Mouse (Mus musculus) thymus, postnatal 36 days (tissue): ENCODE results near the gene Taar7b.

Experiments used
- DNase-seq, 2 experiments: peaks; one replicate each; pipeline ENCODE4 v3.0.0; 2022; ENCODE audit warnings: mixed read lengths in 2 of 2

Gene Taar7b

GRCm38 (mm10) chr10:23999639-24000038, at the start of gene Taar7b:
TSS of gene Taar7b (plus strand) at chr10:23999939.
- DNase-seq: no peak

GRCm38 (mm10) chr10:23951714-23952113, 48.0 kb upstream of the Taar7b start:
- DNase-seq: no peak

GRCm38 (mm10) chr10:23959071-23959470, 40.7 kb upstream of the Taar7b start:
- DNase-seq: no peak

GRCm38 (mm10) chr10:23960444-23960915, 39.3 kb upstream of the Taar7b start, which contains the start of gene Taar4:
TSS of gene Taar4 (plus strand) at chr10:23960494.
- no peak for DNase-seq

- DNase-seq: no peak
These were observed 36.3 kb upstream of the Taar7b start for GRCm38 (mm10) chr10:23963444-23963843.

GRCm38 (mm10) chr10:23964921-23965610, 34.7 kb upstream of the Taar7b start:
- no peak for DNase-seq

- DNase-seq: no peak
These were observed 29.0 kb upstream of the Taar7b start, which contains the start of gene Taar5 for GRCm38 (mm10) chr10:23970656-23971165. TSS of gene Taar5 (plus strand) at chr10:23970706.

GRCm38 (mm10) chr10:23971256-23971655, 28.5 kb upstream of the Taar7b start:
- no peak for DNase-seq

DNA sequence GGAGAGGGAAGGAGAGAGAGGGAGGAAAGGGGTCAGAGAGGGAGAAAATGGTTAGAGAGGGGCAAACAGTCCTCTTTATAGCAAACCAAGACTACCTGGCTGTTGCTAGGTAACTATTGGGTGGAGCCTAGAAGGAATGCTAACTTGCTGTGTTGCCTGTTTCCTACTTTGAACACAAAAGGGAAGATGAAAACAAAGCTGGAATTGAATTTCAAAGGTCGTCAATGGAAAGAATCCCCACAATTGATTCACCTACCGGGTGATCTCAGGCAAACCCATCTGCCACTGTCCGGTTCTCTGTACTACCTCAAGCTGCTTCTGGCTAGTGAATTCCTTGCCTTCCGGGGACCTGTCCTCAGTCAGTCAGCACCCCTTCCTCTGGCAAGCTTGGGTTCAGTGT, 21.8 kb upstream of the Taar7b start:
- no peak for DNase-seq

- DNase-seq: peak; percentile 45 to 51
These were observed 20.6 kb upstream of the Taar7b start for GRCm38 (mm10) chr10:23978901-23979705.

DNA sequence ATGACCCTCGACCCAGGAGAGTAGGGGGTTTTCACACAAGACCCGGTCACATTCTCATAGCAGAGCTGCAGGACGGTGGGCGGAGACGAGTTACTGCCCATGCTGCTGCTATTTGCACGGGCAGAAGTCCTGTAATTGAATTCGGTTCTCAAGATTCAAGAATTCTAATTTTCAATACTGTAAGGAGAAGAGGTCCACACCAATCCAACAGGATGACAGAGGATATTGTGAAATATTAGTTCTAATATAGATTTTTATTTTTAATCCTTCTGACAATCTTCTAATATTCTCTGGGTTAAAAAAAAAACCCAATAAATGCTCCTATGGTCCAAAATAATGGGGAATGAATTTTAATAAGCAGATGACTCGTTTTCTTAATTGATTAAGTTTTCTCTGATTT, 14.2 kb upstream of the Taar7b start, which contains the start of gene Taar6:
Taar6 (minus strand) TSS at position 101 of the 400 bp plus-strand sequence.
- DNase-seq: no peak

DNA sequence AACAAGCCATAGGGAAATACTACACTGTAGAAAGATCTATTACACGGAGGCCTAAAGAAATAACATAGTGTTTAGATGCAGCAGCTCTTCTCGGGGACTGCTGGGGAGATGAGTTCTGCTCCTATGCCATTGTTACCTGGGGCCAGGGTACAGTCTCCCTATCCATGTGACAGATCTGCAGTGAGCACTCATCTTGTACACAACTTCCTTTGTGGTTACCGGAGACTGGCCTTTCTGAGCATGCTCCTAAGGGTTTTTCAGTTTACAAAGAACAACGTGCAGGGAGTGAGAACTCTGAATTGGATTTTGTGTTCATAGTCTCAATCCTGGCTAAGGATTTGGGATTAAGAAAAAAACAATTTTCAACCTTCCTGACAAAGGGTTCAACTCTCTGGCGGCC, 13.3 kb upstream of the Taar7b start:
- no peak for DNase-seq

DNA sequence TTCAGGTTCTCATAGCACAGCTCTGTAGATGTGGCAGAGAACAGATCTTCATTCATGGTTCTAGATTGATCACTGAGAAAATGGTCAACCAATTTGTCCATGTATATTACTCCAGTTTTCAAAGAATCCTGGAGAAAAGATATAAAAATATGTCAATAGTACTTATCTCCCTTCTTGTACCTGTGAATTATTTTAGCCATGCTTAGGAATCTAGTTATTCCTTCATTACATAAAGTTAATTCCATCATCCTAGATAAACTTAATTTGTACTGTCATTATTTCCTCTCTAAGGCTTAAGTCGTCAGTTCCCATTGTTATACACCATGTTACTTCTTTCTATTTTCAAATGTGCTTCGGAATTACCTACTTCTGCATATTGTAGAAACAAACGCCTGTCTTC, 6.4 kb upstream of the Taar7b start, which contains the start of gene Taar7a:
Taar7a (minus strand) TSS at position 101 of the 400 bp plus-strand sequence.
- no peak for DNase-seq

GRCm38 (mm10) chr10:24006442-24006841, 6.7 kb downstream of the Taar7b start:
- no peak for DNase-seq

DNA sequence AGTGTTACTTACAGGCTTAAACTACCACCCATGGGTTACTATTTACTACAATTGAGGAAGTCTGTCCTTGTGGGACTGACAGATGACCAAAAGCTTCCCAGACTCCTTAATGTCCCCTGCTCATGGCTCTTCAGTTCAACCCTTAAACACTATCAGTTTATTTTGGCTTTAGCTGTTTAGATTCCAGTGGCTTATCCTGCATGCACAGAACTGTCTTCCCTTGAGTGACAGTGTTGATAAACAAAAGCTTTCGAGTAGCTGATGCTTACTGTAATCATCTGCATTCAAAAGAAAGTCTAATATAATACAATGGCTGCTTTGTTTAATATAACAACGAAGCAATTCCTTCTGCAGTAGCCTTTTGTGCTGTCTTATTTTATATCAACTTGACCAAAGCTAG, 7.3 kb downstream of the Taar7b start:
- DNase-seq: no peak

GRCm38 (mm10) chr10:24008143-24008542, 8.4 kb downstream of the Taar7b start:
- no peak for DNase-seq

- DNase-seq: no peak
These were observed 27.2 kb downstream of the Taar7b start, which contains the start of gene Taar7d for GRCm38 (mm10) chr10:24026922-24027321. TSS of gene Taar7d (plus strand) at chr10:24027222.

- no peak for DNase-seq
These were observed 31.6 kb downstream of the Taar7b start for GRCm38 (mm10) chr10:24031347-24031746.

- no peak for DNase-seq
These were observed 37.6 kb downstream of the Taar7b start, which contains the start of gene Taar7e for GRCm38 (mm10) chr10:24037314-24037713. TSS of gene Taar7e (plus strand) at chr10:24037614.

- DNase-seq: no peak
These were observed 40.6 kb downstream of the Taar7b start for GRCm38 (mm10) chr10:24040120-24040869.

DNA sequence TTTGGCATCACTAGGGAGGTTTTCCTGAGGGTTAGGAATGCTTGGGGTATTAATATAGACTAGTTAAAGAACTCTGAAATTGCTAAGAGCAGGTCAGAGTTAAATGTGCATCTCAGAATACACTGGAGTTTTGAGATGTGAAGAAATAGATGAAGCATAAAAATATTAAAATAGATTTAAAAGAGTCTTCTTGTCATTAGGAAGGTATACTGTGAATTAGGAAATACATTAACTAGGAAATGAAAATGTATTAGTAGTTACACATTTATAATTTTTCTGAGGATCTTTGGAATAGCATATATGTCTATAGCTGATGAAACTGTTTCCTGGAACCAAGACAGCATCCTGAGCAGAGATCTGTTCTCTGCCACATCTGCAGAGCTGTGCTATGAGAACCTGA, 49.5 kb downstream of the Taar7b start, which contains the start of gene Taar7f:
Taar7f (plus strand) TSS at position 301 of the 400 bp plus-strand sequence.
- no peak for DNase-seq
